Mouse (Mus musculus): ENCODE measurements at regions not wholly inside any gene's neighbourhood (a gene's known extent, or its start where the extent isn't known, plus 50 kb on each side); places are given as distances from the start of the nearest gene placed in this dataset.

DNA sequence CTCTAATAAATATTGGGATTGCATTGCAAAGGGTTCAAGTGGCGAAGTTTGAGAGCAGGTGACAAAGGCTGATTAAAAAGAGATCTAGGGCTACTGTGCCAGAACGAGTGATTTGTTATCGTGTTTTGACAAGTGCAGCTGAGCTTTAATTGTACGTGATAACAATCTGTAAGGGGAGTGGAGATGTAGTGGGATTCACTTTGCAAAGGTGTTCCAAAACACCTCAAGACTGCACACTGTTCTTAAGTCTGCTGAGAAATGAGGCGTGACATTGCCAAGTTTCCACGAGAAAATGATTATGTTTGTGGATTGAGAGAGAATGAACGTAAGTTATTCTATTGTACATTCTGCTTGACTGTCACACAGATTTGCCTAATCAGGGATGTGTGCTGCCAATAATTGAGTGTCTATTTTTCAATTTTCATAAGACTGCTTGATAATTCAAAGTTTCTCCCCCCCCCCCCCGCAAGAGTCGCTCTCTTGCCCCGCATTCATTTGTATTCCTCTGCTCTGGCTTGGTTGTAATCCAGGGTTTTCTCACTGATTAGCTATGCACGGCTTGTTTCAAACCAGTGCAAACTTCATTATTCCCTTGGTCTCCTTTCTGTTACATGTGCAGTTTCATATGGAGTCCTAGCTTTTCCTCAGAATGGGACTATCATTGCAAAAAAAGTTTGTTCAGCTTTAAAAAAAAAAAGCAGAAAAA, 385.7 kb downstream of the Olfm4 start:
- Histone ChIP-seq H3K9ac (ENCODE audit: low read depth, low read length) (no peak overlapping the region), H3K36me3 (ENCODE audit: control insufficient read depth, insufficient read depth, low read length) (no peaks in the 10 kb centered on the region), H3K27ac (no peak overlapping the region), H3K4me1 (ENCODE audit: control insufficient read depth, insufficient read depth, low read length) (no peaks in the 10 kb centered on the region), H3K4me3 (no peak overlapping the region), H3K27me3 (ENCODE audit: control insufficient read depth, insufficient read depth, low read length) (no peaks in the 10 kb centered on the region), H3K79me2 (replicated peaks; ENCODE audit: control insufficient read depth, insufficient read depth, low read length) (no peaks in the 10 kb centered on the region)
- TF ChIP-seq CTCF (IDR thresholded peaks at IDR 0.05), result no peak
- TF ChIP-seq EP300 (IDR thresholded peaks at IDR 0.05; ENCODE audit: insufficient read depth, low read depth, low read length), result no peak
- no peak for TF ChIP-seq POLR2A (IDR thresholded peaks at IDR 0.05; ENCODE audit: insufficient read depth, low read depth, low read length)
- intact Hi-C loops (cut with DNase I), result no loop called here
- no peak for DNase-seq
- 69% methylated on average over 11 of the region's 11 CpGs for WGBS

GRCm38 (mm10) chr14:80374290-80374689, 390.4 kb downstream of the Olfm4 start:
- Histone ChIP-seq H3K27ac (no peak overlapping the region), H3K4me3 (no peak overlapping the region), H3K79me2 (replicated peaks; ENCODE audit: control insufficient read depth, insufficient read depth, low read length) (no peaks in the 10 kb centered on the region), H3K27me3 (ENCODE audit: control insufficient read depth, insufficient read depth, low read length) (no peaks in the 10 kb centered on the region), H3K4me1 (ENCODE audit: control insufficient read depth, insufficient read depth, low read length) (no peaks in the 10 kb centered on the region), H3K9ac (ENCODE audit: low read depth, low read length) (no peak overlapping the region), H3K36me3 (ENCODE audit: control insufficient read depth, insufficient read depth, low read length) (no peaks in the 10 kb centered on the region)
- TF ChIP-seq POLR2A (IDR thresholded peaks at IDR 0.05; ENCODE audit: insufficient read depth, low read depth, low read length) (no peak), CTCF (IDR thresholded peaks at IDR 0.05) (no peak)
- 46% methylated on average over 1 of the region's 1 CpGs for WGBS
- DNase-seq, result no peak
- intact Hi-C loops (cut with DNase I), result no loop called here

DNA sequence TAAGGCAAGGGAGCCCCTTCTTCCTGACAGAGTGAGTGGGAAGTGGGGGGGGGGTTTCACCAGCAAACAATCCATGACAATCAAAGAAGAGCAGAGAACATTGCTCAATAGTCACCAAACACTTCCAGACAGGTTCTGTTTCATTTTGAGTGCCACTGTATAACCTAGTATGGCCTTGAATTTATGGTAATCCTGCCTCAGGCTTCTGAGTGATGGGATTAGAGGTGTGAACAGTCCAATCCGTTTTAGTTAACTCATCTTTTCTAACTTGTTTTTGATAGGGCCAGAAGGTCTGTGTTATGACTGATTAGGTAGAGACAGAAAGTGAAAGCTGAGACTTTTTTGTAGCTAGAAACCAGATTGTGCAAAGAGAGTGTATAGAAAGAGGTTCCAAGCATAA, 393.2 kb downstream of the Olfm4 start:
- intact Hi-C loops (cut with DNase I), result no loop called here
- H3K27me3 ChIP-seq (ENCODE audit: control insufficient read depth, insufficient read depth, low read length), result no peaks in the 10 kb centered on the region
- no peaks in the 10 kb centered on the region for H3K36me3 ChIP-seq (ENCODE audit: control insufficient read depth, insufficient read depth, low read length)
- no peaks in the 10 kb centered on the region for H3K79me2 ChIP-seq (replicated peaks; ENCODE audit: control insufficient read depth, insufficient read depth, low read length)
- H3K9ac ChIP-seq (ENCODE audit: low read depth, low read length), result no peak overlapping the region
- H3K4me1 ChIP-seq (ENCODE audit: control insufficient read depth, insufficient read depth, low read length), result no peaks in the 10 kb centered on the region
- 36% methylated on average over 1 of the region's 1 CpGs for WGBS
- no peak for DNase-seq
- H3K4me3 ChIP-seq, result no peak overlapping the region
- no peak overlapping the region for H3K27ac ChIP-seq
- TF ChIP-seq POLR2A (IDR thresholded peaks at IDR 0.05; ENCODE audit: insufficient read depth, low read depth, low read length), result no peak

DNA sequence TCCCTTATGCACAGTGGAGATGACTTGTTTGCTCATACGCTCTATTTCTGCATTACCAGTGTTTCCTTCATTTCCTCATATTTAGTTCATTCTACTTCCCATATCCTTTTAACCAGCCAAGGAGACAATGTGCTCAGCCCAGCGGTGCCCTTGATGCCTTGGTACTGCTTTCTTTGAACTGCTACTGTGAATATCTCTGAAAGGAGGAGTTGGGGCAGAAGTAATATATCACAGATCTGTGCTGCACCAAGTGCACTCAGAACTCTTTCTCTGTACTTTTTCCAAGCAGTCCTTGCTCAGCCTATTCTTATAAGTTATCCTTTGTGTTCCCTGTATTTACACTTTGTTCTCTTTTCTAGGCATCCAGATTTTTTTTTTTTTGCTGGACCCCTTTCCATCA, 407.5 kb downstream of the Olfm4 start:
- Histone ChIP-seq H3K27me3 (ENCODE audit: control insufficient read depth, insufficient read depth, low read length) (no peaks in the 10 kb centered on the region), H3K79me2 (replicated peaks; ENCODE audit: control insufficient read depth, insufficient read depth, low read length) (no peaks in the 10 kb centered on the region), H3K4me1 (ENCODE audit: control insufficient read depth, insufficient read depth, low read length) (no peaks in the 10 kb centered on the region), H3K27ac (no peak overlapping the region), H3K4me3 (no peak overlapping the region), H3K9ac (ENCODE audit: low read depth, low read length) (no peak overlapping the region), H3K36me3 (ENCODE audit: control insufficient read depth, insufficient read depth, low read length) (no peaks in the 10 kb centered on the region)
- DNase-seq, result no peak
- TF ChIP-seq CTCF (IDR thresholded peaks at IDR 0.05) (no peak), EP300 (IDR thresholded peaks at IDR 0.05; ENCODE audit: insufficient read depth, low read depth, low read length) (no peak), POLR2A (IDR thresholded peaks at IDR 0.05; ENCODE audit: insufficient read depth, low read depth, low read length) (no peak)
- intact Hi-C loops (cut with DNase I), result no loop called here
- 82% methylated on average over 2 of the region's 2 CpGs for WGBS

DNA sequence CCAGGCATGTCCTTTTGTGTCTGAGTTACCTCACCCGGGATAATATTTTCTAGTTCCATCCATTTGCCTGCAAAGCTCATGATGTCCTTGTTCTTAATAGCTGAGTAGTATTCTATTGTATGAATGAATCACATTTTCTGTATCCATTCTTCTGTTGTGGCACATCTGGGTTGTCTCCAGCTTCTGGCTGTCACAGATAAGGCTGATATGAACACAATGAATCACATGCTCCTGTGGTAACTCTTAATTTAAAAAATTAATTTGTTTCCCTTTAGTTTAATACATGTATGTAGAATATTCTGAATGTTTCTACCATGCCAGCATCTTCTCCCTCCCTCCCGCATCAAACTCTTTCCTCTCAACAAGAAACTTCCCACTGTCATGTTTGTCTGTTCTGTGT, 424.4 kb downstream of the Olfm4 start:
- Histone ChIP-seq H3K36me3 (ENCODE audit: control insufficient read depth, insufficient read depth, low read length) (no peaks in the 10 kb centered on the region), H3K4me3 (no peak overlapping the region), H3K4me1 (ENCODE audit: control insufficient read depth, insufficient read depth, low read length) (no peaks in the 10 kb centered on the region), H3K79me2 (replicated peaks; ENCODE audit: control insufficient read depth, insufficient read depth, low read length) (no peaks in the 10 kb centered on the region), H3K9ac (ENCODE audit: low read depth, low read length) (no peak overlapping the region), H3K27me3 (ENCODE audit: control insufficient read depth, insufficient read depth, low read length) (no peaks in the 10 kb centered on the region), H3K27ac (no peak overlapping the region)
- DNase-seq, result no peak
- WGBS, result 86% methylated on average over 2 of the region's 2 CpGs
- intact Hi-C loops (cut with DNase I), result no loop called here
- TF ChIP-seq CTCF (IDR thresholded peaks at IDR 0.05) (no peak), POLR2A (IDR thresholded peaks at IDR 0.05; ENCODE audit: insufficient read depth, low read depth, low read length) (no peak), EP300 (IDR thresholded peaks at IDR 0.05; ENCODE audit: insufficient read depth, low read depth, low read length) (no peak)

- DNase-seq, result no peak
- no peak overlapping the region for H3K4me3 ChIP-seq
- H3K79me2 ChIP-seq (replicated peaks; ENCODE audit: control insufficient read depth, insufficient read depth, low read length), result no peaks in the 10 kb centered on the region
- 70% methylated on average over 3 of the region's 3 CpGs for WGBS
- TF ChIP-seq POLR2A (IDR thresholded peaks at IDR 0.05; ENCODE audit: insufficient read depth, low read depth, low read length) (no peak), EP300 (IDR thresholded peaks at IDR 0.05; ENCODE audit: insufficient read depth, low read depth, low read length) (no peak), CTCF (IDR thresholded peaks at IDR 0.05) (no peak)
- intact Hi-C loops (cut with DNase I), result no loop called here
- H3K9ac ChIP-seq (ENCODE audit: low read depth, low read length), result no peak overlapping the region
- H3K4me1 ChIP-seq (ENCODE audit: control insufficient read depth, insufficient read depth, low read length), result no peaks in the 10 kb centered on the region
- H3K36me3 ChIP-seq (ENCODE audit: control insufficient read depth, insufficient read depth, low read length), result no peaks in the 10 kb centered on the region
- H3K27me3 ChIP-seq (ENCODE audit: control insufficient read depth, insufficient read depth, low read length), result no peaks in the 10 kb centered on the region
- no peak overlapping the region for H3K27ac ChIP-seq
These were observed 435.0 kb downstream of the Olfm4 start for GRCm38 (mm10) chr14:80418810-80419325.
